Mouse (Mus musculus) hematopoietic stem cell, adult 5-6 weeks (primary cell): ENCODE data around the gene Olfr345. TPM values are rescaled to one million over a fixed set of nuclear protein-coding genes. Genes with fewer than 3 reads are reported as not detected.

Experiments used
- ATAC-seq, 2 experiments: fragments of 125-278 bp in 1 of 2; replicated peaks in 1 of 2; 2 replicates each; pipeline ENCODE4 v1.8.0; 2016 to 2017; ENCODE audit warnings: inconsistent platforms in 2 of 2, mild to moderate bottlenecking in 2 of 2, moderate number of reproducible peaks in 2 of 2, low read depth in 1 of 2, moderate TSS enrichment in 1 of 2; ENCODE audit not compliant: low FRiP score in 2 of 2, poor library complexity in 2 of 2, severe bottlenecking in 2 of 2, insufficient read depth in 1 of 2, low TSS enrichment in 1 of 2
- total RNA-seq: library from RNA; stranded (forward); fragments of 172-1452, 232-1000 nt; gene quantifications from 2 replicates; pipeline ENCODE4 v1.2.3, GENCODE M21; 2017

Gene Olfr345
- not detected in 2 replicates for total RNA-seq

DNA sequence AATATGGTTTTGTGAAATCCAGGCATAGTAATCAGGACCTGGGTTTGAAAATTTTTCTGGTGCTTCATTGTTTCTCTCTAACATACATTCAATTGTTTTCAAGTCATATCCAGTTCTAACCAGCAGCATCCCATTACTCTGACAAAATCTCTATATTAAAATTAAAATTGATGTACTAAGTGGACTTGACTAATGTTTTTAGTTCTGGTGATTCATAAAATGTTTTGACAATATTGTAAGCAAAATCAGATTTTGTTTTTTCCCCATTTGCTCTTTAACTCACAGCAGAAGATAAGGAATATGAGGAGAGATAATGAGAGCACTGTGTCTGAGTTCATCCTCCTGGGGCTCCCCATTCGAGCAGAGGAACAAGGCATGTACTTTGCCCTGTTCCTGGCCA is at the start of gene Olfr345:
TSS of gene Olfr345 (plus strand) at position 301 of the 400 bp plus-strand sequence.
- ATAC-seq, result no peak

DNA sequence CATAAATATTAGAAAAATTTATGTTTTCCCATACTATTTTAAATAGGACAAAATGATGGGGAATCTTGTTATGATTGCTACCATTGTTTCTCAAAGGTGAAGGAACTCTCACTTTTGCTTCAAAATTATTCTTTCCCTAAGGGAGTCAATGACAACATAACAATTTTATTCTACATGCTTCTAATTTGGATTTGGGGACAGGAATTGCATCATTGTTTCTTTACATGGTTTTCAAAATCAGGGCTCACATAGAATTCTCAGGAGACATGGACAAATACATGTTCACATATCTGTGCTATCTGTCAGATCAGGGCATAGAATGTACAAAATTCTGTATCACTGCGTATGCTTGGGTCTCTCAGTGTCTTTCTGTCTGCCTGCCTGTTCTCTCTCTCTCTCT is 45.6 kb downstream of the Olfr345 start, which contains the start of gene Olfr346:
TSS of gene Olfr346 (plus strand) at position 301 of the 400 bp plus-strand sequence.
- no peak for ATAC-seq

Other genes with a start within 250 kb of the Olfr345 start
- not detected in 2 replicates for gene Olfr339, start 221.1 kb upstream of the Olfr345 start, total RNA-seq
- 0.79 TPM in 1 of 2 replicates, not detected in the other for gene Olfr340, start 187.5 kb upstream of the Olfr345 start, total RNA-seq
- gene Olfr341, start 157.6 kb upstream of the Olfr345 start, total RNA-seq, result not detected in 2 replicates
- gene Olfr342, start 115.0 kb upstream of the Olfr345 start, total RNA-seq, result not detected in 2 replicates
- not detected in 2 replicates for gene Olfr344, start 73.4 kb upstream of the Olfr345 start, total RNA-seq
- gene Olfr346, start 45.7 kb downstream of the Olfr345 start, total RNA-seq, result not detected in 2 replicates
- gene Olfr347, start 91.9 kb downstream of the Olfr345 start, total RNA-seq, result not detected in 2 replicates
- not detected in 2 replicates for gene Olfr348, start 144.2 kb downstream of the Olfr345 start, total RNA-seq
- not detected in 2 replicates for gene Olfr50, start 150.5 kb downstream of the Olfr345 start, total RNA-seq
- gene Olfr3, start 177.0 kb downstream of the Olfr345 start, total RNA-seq, result not detected in 2 replicates
- not detected in 2 replicates for gene Olfr350, start 206.3 kb downstream of the Olfr345 start, total RNA-seq
- not detected in 2 replicates for gene Olfr351, start 222.6 kb downstream of the Olfr345 start, total RNA-seq
- not detected in 2 replicates for gene Olfr352, start 228.4 kb downstream of the Olfr345 start, total RNA-seq